Comparison of ENCODE assay signal across 9 mouse cellular contexts in genomic region chr8:119755238-119756146, GRCm38 (mm10). TPM values are rescaled to one million over a fixed set of nuclear protein-coding genes. Genes with fewer than 3 reads are reported as not detected.
DNase-seq lines count a peak whose midpoint lies in the region; ATAC-seq and TF ChIP-seq lines count a peak whose summit lies in the region.
"Had no signal": no experiment of that assay in that cellular context is flagged by ENCODE, and none has a peak within 500 bp of the region (broad histone marks: within the 10 kb centered on the region; RNA-seq: fewer than 3 reads in every experiment).

No protein-coding gene starts in this region.

- no peak for TF ChIP-seq POLR2A in heart, adult 2 months (IDR thresholded peaks at IDR 0.05; ENCODE audit: insufficient read depth, low read depth, low read length)

- H3K4me3 ChIP-seq in heart, embryonic 14.5 days (ENCODE audit: control insufficient read depth in 1 of 2, insufficient read depth in 1 of 2, low read depth in 1 of 2, low read length in 2 of 2), result peak overlapping the region in 1 of 2 experiments; percentile 15; a peak in 2 of 4 replicates
- H3K4me3 ChIP-seq in heart, adult 2 months, result no peak overlapping the region
- peak overlapping the region; percentile 21 for H3K4me3 ChIP-seq in forebrain, embryonic 13.5 days
- peak overlapping the region; percentile 47 for H3K4me3 ChIP-seq in midbrain, embryonic 10.5 days

- H3K27me3 ChIP-seq in heart, embryonic 14.5 days (ENCODE audit: control insufficient read depth, insufficient read depth, low read length), result no peaks in the 10 kb centered on the region
- H3K27me3 ChIP-seq in heart, adult 2 months (ENCODE audit: control insufficient read depth, insufficient read depth, low read length), result no peaks in the 10 kb centered on the region
- H3K27me3 ChIP-seq in forebrain, embryonic 13.5 days, result no peaks in the 10 kb centered on the region
- H3K27me3 ChIP-seq in midbrain, embryonic 10.5 days (ENCODE audit: low read depth, poor library complexity, severe bottlenecking), result 0 out of 2 replicates have a peak, but pooled peaks cover 14% of the 10 kb centered on the region

- peak; percentile 35; the same call in 1 of the 2 replicates for ATAC-seq in heart, embryonic 14.5 days (ENCODE audit: insufficient number of reproducible peaks, insufficient read depth, low FRiP score, low read depth)
- ATAC-seq in forebrain, embryonic 13.5 days, result peak; percentile 54
- no peak for ATAC-seq in erythroid progenitor cell, adult 5-6 weeks (replicated peaks; ENCODE audit: low FRiP score, poor library complexity, severe bottlenecking)

- H3K36me3 ChIP-seq in heart, embryonic 14.5 days (ENCODE audit: control insufficient read depth, insufficient read depth, low read length), result peaks cover 9% of the 10 kb centered on the region; the same call in 1 of the 2 replicates
- H3K36me3 ChIP-seq in heart, adult 2 months (ENCODE audit: control insufficient read depth, insufficient read depth, low read length), result no peaks in the 10 kb centered on the region
- H3K36me3 ChIP-seq in forebrain, embryonic 13.5 days (ENCODE audit: poor library complexity, severe bottlenecking), result peaks cover 9% of the 10 kb centered on the region
- 0 out of 2 replicates have a peak, but pooled peaks cover under 1% of the 10 kb centered on the region for H3K36me3 ChIP-seq in midbrain, embryonic 10.5 days

- H3K9ac ChIP-seq in heart, embryonic 14.5 days (ENCODE audit: low read length), result peak overlapping the region; percentile 21; the same call in 1 of the 2 replicates
- no peak overlapping the region for H3K9ac ChIP-seq in heart, adult 2 months (ENCODE audit: low read depth, low read length)
- H3K9ac ChIP-seq in forebrain, embryonic 13.5 days, result peak overlapping the region; percentile 8

- intact Hi-C loops in heart, adult 2 months (cut with DNase I), result no loop called here
- intact Hi-C loops in left cerebral cortex, postnatal 4 days (cut with DNase I), result no loop called here

- H3K4me2 ChIP-seq in heart, embryonic 14.5 days (ENCODE audit: low read length), result peak overlapping the region; percentile 53
- peak overlapping the region; percentile 51 for H3K4me2 ChIP-seq in forebrain, embryonic 13.5 days

- WGBS in heart, embryonic 14.5 days, result 23% methylated on average over 28 of the region's 28 CpGs
- WGBS in heart, adult 2 months, result 27% methylated on average over 28 of the region's 28 CpGs
- 18% methylated on average over 28 of the region's 28 CpGs for WGBS in forebrain, embryonic 13.5 days
- 17% methylated on average over 28 of the region's 28 CpGs for WGBS in midbrain, embryonic 10.5 days

- peaks cover 17 to 20% of the 10 kb centered on the region in 2 experiments for H3K4me1 ChIP-seq in heart, embryonic 14.5 days (ENCODE audit: control insufficient read depth in 2 of 2, insufficient read depth in 2 of 2, low read length in 2 of 2)
- H3K4me1 ChIP-seq in heart, adult 2 months (ENCODE audit: control insufficient read depth, insufficient read depth, low read length), result no peaks in the 10 kb centered on the region
- H3K4me1 ChIP-seq in forebrain, embryonic 13.5 days, result peaks cover 17% of the 10 kb centered on the region
- peaks cover 41% of the 10 kb centered on the region for H3K4me1 ChIP-seq in midbrain, embryonic 10.5 days

- no peak for TF ChIP-seq CTCF in heart, adult 2 months (IDR thresholded peaks at IDR 0.05)

- no peak for TF ChIP-seq EP300 in heart, adult 2 months (IDR thresholded peaks at IDR 0.05; ENCODE audit: insufficient read depth, low read depth, low read length)

- H3K27ac ChIP-seq in heart, embryonic 14.5 days (replicated peaks in 1 of 2; ENCODE audit: control insufficient read depth in 1 of 2, insufficient read depth in 1 of 2, low read depth in 2 of 2, low read length in 2 of 2), result no peak overlapping the region
- H3K27ac ChIP-seq in heart, adult 2 months, result no peak overlapping the region
- no peak overlapping the region for H3K27ac ChIP-seq in forebrain, embryonic 13.5 days
- peak overlapping the region; percentile 50; the same call in 1 of the 2 replicates for H3K27ac ChIP-seq in midbrain, embryonic 10.5 days (replicated peaks)

- no peaks in the 10 kb centered on the region for H3K9me3 ChIP-seq in heart, embryonic 14.5 days (ENCODE audit: control insufficient read depth, low read length)
- no peaks in the 10 kb centered on the region for H3K9me3 ChIP-seq in forebrain, embryonic 13.5 days (replicated peaks)
- no peaks in the 10 kb centered on the region for H3K9me3 ChIP-seq in midbrain, embryonic 10.5 days (replicated peaks)

- H3K79me2 ChIP-seq in heart, adult 2 months (replicated peaks; ENCODE audit: control insufficient read depth, insufficient read depth, low read length), result no peaks in the 10 kb centered on the region

- no peak for DNase-seq in heart, adult 2 months
- DNase-seq in kidney, postnatal 10 days, result peak; percentile 49
- DNase-seq in midbrain, embryonic 10.5 days (ENCODE audit: low spot score), result no peak
- DNase-seq in left cerebral cortex, postnatal 4 days, result no peak
- DNase-seq in gastrocnemius, adult 18-20 months (ENCODE audit: low spot score), result no peak

RNA-seq across cellular contexts. Expression of gene Tldc1, which starts 22.7 kb away (rescaled TPM):
- 11.1 and 11.4 TPM in 2 replicates for polyA plus RNA-seq in heart, embryonic 14.5 days (2014; fragmentation: Nextera tagmentation; extraction: Ambion mirVana)
- total RNA-seq in heart, adult 2 months (2021), result 10 to 100 TPM; 11.3 TPM
- 14.6 and 15.6 TPM in 2 replicates for polyA plus RNA-seq in heart, adult 2 months (2012; rRNA removed)
- polyA plus RNA-seq in forebrain, embryonic 13.5 days (2015; fragmentation: Nextera tagmentation; extraction: Ambion mirVana), result 11.6 and 14.4 TPM in 2 replicates
- 15.4 and 16.4 TPM in 2 replicates for polyA plus RNA-seq in midbrain, embryonic 10.5 days (2016; fragmentation: Nextera tagmentation; extraction: Ambion mirVana)
- total RNA-seq in erythroid progenitor cell, adult 5-6 weeks (2015; ENCODE audit: low replicate concordance), result 4.2 TPM in 1 of 2 replicates, not detected in the other
- total RNA-seq in erythroid progenitor cell, adult 5-6 weeks (2017; ENCODE audit: low replicate concordance), result 0.51 TPM in 1 of 2 replicates, not detected in the other
- 10 to 100 TPM; 15.0 to 16.7 TPM for total RNA-seq in left cerebral cortex, postnatal 4 days (2021)
- 1 to 10 TPM; 3.4 TPM for total RNA-seq in gastrocnemius, adult 18-20 months (2021)

RNA-seq across cellular contexts. Expression of gene Atp2c2, which starts 55.7 kb away (rescaled TPM):
- polyA plus RNA-seq in heart, embryonic 14.5 days (2014; fragmentation: Nextera tagmentation; extraction: Ambion mirVana), result 0.20 and 0.43 TPM in 2 replicates
- under 1 TPM in 1 of 2 experiments, not detected in 1; 0.07 TPM for total RNA-seq in heart, adult 2 months (2021)
- polyA plus RNA-seq in heart, adult 2 months (2012; rRNA removed), result 0.59 TPM in 1 of 2 replicates, not detected in the other
- polyA plus RNA-seq in forebrain, embryonic 13.5 days (2015; fragmentation: Nextera tagmentation; extraction: Ambion mirVana), result not detected in 2 replicates
- polyA plus RNA-seq in midbrain, embryonic 10.5 days (2016; fragmentation: Nextera tagmentation; extraction: Ambion mirVana), result 1.2 and 1.6 TPM in 2 replicates
- not detected in 2 replicates for total RNA-seq in erythroid progenitor cell, adult 5-6 weeks (2015; ENCODE audit: low replicate concordance)
- not detected in 2 replicates for total RNA-seq in erythroid progenitor cell, adult 5-6 weeks (2017; ENCODE audit: low replicate concordance)
- under 1 TPM; 0.14 to 0.16 TPM for total RNA-seq in left cerebral cortex, postnatal 4 days (2021)
- total RNA-seq in gastrocnemius, adult 18-20 months (2021), result under 1 TPM in 1 of 2 experiments, not detected in 1; 0.14 TPM
- total RNA-seq: liver, adult 2 months had no signal
- polyA plus RNA-seq: liver, adult 2 months had no signal
